Mouse (Mus musculus): ENCODE results near the gene Pcsk5. TPM values are rescaled to one million over a fixed set of nuclear protein-coding genes. Genes with fewer than 3 reads are reported as not detected.

The Pcsk5 gene
- polyA plus RNA-seq, 2 experiments: 17.4 to 21.7 TPM

DNA sequence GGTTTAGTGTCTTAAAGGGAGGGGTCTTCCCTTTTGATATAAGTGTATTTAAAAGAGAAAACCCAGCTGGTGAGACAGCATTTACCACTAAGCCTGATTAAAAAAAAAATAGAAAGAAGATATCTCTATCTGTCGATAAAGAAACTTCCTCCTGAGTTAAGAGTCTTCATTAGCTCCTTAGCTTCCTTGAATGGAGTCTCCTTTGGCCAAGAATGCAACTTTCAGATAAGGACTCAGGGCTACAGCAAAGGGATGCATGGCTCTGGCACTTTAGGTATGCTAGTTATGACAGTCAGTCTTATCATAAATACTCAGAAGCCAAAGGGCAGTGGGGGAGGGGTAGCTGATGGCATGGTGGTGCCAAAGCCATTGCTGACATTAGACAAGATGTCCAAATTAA, 2.4 kb upstream of the Pcsk5 start:
- Histone ChIP-seq H3K27ac (replicated peaks; ENCODE audit: low read depth, low read length) (no peak overlapping the region), H3K27me3 (ENCODE audit: control insufficient read depth, insufficient read depth, low read length) (no peaks in the 10 kb centered on the region), H3K4me1 (ENCODE audit: control insufficient read depth, insufficient read depth, low read length) (peaks cover 15% of the 10 kb centered on the region), H3K4me2 (replicated peaks; ENCODE audit: low read depth, low read length, severe bottlenecking) (no peak overlapping the region), H3K36me3 (ENCODE audit: control insufficient read depth, insufficient read depth, low read length) (no peaks in the 10 kb centered on the region), H3K9ac (ENCODE audit: low read depth, low read length, severe bottlenecking) (no peak overlapping the region), H3K9me3 (ENCODE audit: control insufficient read depth, low read length) (no peaks in the 10 kb centered on the region), H3K4me3 (replicated peaks; ENCODE audit: low read length) (no peak overlapping the region)
- no peak for TF ChIP-seq POLR2A (IDR thresholded peaks at IDR 0.05; ENCODE audit: borderline replicate concordance, extremely low read depth, insufficient read depth, insufficient read length)
- DNase-seq (ENCODE audit: low spot score) (no peak), ATAC-seq (ENCODE audit: low FRiP score, low read depth) (no peak)
- 79% methylated on average over 1 of the region's 1 CpGs for WGBS

DNA sequence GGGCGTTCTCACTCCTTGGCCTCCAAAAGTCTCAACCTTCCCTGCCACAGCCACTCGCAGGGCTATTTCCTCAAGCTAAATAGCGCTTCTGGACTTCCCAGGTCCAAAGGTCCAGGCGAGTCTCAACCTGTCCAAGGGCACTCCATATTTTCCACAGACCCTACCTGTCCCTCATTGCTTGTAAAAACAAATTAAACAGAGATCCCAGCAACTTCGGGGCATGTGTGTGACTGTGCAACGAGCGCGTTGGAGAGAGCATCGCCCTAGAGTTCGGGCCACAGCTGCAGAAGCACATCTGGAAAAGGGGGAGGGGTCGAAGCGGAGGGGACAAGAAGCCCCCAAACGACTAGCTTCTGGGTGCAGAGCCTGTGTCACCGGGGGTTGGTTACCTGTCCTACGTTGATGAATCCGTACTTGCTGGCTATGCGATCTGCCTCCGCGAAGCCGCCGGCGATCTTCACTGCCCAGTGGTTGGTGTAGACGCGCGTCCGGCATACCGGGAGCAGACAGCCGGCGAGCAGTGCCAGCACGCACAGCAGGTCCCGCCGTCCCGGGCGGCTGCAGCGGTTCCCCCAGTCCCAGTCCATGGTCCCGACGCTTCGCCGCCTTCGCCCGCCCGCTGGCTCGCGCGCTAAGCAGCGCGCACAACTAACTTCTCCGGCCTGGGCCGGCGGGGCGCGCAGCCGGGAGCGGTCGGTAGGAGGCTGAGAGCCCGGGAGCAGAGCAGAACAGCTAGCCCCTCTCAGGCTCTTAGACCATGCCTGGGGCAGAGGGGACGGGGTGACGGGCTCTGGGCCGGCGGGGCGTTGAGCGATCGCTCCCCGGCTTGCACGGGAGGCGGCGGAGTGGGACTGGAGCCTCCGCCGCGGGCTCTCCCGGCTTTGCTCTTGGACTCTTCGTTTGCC, 614 bp downstream of the Pcsk5 start:
- Histone ChIP-seq H3K27ac (replicated peaks; ENCODE audit: low read depth, low read length) (peak overlapping the region; percentile 87), H3K9me3 (ENCODE audit: control insufficient read depth, low read length) (no peaks in the 10 kb centered on the region), H3K4me1 (ENCODE audit: control insufficient read depth, insufficient read depth, low read length) (peaks cover 21% of the 10 kb centered on the region), H3K27me3 (ENCODE audit: control insufficient read depth, insufficient read depth, low read length) (no peaks in the 10 kb centered on the region), H3K4me3 (replicated peaks; ENCODE audit: low read length) (peak overlapping the region; percentile 78), H3K4me2 (replicated peaks; ENCODE audit: low read depth, low read length, severe bottlenecking) (peak overlapping the region; percentile 88), H3K9ac (ENCODE audit: low read depth, low read length, severe bottlenecking) (peak overlapping the region; percentile 86), H3K36me3 (ENCODE audit: control insufficient read depth, insufficient read depth, low read length) (no peaks in the 10 kb centered on the region)
- under 1% methylated on average over 54 of the region's 72 CpGs for WGBS
- no peak for TF ChIP-seq POLR2A (IDR thresholded peaks at IDR 0.05; ENCODE audit: borderline replicate concordance, extremely low read depth, insufficient read depth, insufficient read length)
- DNase-seq (ENCODE audit: low spot score): peak; percentile 30
- ATAC-seq (ENCODE audit: low FRiP score, low read depth): peak; percentile 85

DNA sequence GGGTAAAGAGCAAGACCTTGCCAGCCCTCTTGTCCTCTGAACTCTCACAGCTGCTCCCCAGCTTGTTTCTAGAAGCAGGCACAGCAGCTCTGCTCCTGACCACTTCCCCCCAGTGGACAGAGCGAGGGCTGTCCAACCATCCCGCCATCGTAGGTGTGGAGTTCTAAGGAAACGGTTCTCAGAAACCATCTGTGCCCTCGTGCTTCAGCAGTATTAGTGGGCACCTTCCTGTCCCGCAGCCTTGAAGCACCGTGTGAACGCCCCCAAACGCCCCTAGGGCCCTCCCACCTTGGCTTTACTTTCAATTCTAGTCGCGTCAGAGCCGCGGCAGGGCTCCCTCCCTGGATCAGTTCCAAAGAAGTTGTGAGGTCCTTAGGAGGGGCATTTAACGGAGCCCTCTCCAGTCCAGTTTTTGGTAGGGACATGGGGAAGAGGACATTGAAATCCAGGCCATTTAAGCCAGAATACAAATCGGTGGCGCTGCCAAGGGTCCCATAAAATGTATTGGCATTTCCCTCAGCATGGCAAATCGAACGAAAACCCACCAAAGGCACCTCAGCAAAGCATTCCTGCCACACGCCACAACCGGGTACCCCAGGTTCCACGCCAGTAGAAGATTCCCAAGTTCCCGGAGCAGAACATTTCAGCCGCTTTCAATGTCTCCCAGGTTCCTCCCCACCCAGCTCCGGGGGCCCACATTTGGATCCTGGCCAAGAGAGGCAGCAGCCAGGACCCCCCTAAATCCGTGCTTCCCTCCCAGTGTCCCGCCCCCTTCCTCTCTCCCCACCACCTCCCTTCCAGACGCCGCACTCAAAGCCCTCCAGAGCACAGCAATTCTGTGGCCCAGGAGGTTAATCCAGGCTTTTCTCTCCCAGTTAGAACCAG, 1.5 kb downstream of the Pcsk5 start:
- no peaks in the 10 kb centered on the region for H3K9me3 ChIP-seq (ENCODE audit: control insufficient read depth, low read length)
- under 1% methylated on average over 28 of the region's 28 CpGs for WGBS

DNA sequence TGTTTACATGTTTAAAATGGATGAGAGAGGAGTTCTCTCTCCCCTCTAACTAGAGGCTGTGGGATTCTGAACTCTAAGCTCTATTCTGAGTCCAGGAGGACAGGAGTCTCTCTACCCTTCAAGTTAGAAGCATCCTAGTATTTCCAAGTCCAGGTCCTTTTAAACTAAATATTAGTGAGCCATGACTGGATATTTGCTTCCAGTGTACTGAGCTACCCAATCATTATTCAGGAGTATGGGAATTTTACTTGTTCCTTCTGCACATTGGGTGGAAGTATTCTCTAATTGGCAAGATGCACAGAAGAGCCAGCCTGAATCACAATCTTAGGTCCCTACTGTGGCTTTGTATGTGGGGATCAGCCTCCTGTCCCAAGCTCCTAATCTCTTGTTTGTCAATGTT, 2.5 kb downstream of the Pcsk5 start:
- Histone ChIP-seq H3K4me1 (ENCODE audit: control insufficient read depth, insufficient read depth, low read length) (peaks cover 25% of the 10 kb centered on the region), H3K27ac (replicated peaks; ENCODE audit: low read depth, low read length) (no peak overlapping the region), H3K9ac (ENCODE audit: low read depth, low read length, severe bottlenecking) (no peak overlapping the region), H3K9me3 (ENCODE audit: control insufficient read depth, low read length) (no peaks in the 10 kb centered on the region), H3K27me3 (ENCODE audit: control insufficient read depth, insufficient read depth, low read length) (no peaks in the 10 kb centered on the region), H3K36me3 (ENCODE audit: control insufficient read depth, insufficient read depth, low read length) (no peaks in the 10 kb centered on the region), H3K4me2 (replicated peaks; ENCODE audit: low read depth, low read length, severe bottlenecking) (peak overlapping the region; percentile 88), H3K4me3 (replicated peaks; ENCODE audit: low read length) (peak overlapping the region; percentile 78; the same call in 1 of the 2 replicates)
- no peak for DNase-seq (ENCODE audit: low spot score)
- TF ChIP-seq POLR2A (IDR thresholded peaks at IDR 0.05; ENCODE audit: borderline replicate concordance, extremely low read depth, insufficient read depth, insufficient read length): no peak
- ATAC-seq (ENCODE audit: low FRiP score, low read depth): no peak

More for the DNA sequence above, 1.5 kb downstream of the Pcsk5 start:
- peak overlapping the region; percentile 86 for H3K9ac ChIP-seq (ENCODE audit: low read depth, low read length, severe bottlenecking)
- H3K4me3 ChIP-seq (replicated peaks; ENCODE audit: low read length): peak overlapping the region; percentile 78
- H3K4me1 ChIP-seq (ENCODE audit: control insufficient read depth, insufficient read depth, low read length): peaks cover 25% of the 10 kb centered on the region
- ATAC-seq (ENCODE audit: low FRiP score, low read depth) (0 out of 2 replicates have a peak, but pooled peaks have one; percentile 1), DNase-seq (ENCODE audit: low spot score) (peak; percentile 53)
- no peaks in the 10 kb centered on the region for H3K27me3 ChIP-seq (ENCODE audit: control insufficient read depth, insufficient read depth, low read length)
- TF ChIP-seq POLR2A (IDR thresholded peaks at IDR 0.05; ENCODE audit: borderline replicate concordance, extremely low read depth, insufficient read depth, insufficient read length): 0 out of 2 replicates have a peak, but pooled peaks have one; percentile 5
- no peaks in the 10 kb centered on the region for H3K36me3 ChIP-seq (ENCODE audit: control insufficient read depth, insufficient read depth, low read length)
- 0 out of 2 replicates have a peak overlapping the region, but pooled peaks have one; percentile 43 for H3K27ac ChIP-seq (replicated peaks; ENCODE audit: low read depth, low read length)
- H3K4me2 ChIP-seq (replicated peaks; ENCODE audit: low read depth, low read length, severe bottlenecking): peak overlapping the region; percentile 88

DNA sequence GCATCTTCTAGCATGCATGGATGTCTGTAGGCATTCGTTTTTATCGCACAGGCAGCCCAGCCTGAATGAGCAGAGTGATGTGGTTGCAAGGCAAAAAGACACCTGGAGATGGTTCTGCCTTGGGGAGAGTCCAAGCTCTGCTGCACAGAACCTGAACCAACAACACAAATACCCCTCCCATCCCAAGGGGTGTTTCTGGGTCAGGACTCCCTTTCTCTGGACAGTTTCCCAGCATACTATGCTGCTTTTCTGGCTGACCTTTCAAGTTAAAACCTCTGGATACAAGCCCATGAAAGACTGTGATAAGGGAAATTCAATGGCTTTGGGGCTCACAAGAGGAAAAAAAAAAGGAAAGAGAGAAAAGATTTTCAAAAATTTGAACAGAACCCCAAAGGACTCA, 6.1 kb downstream of the Pcsk5 start:
- Histone ChIP-seq H3K4me2 (replicated peaks; ENCODE audit: low read depth, low read length, severe bottlenecking) (no peak overlapping the region), H3K36me3 (ENCODE audit: control insufficient read depth, insufficient read depth, low read length) (no peaks in the 10 kb centered on the region), H3K4me3 (replicated peaks; ENCODE audit: low read length) (no peak overlapping the region), H3K27me3 (ENCODE audit: control insufficient read depth, insufficient read depth, low read length) (no peaks in the 10 kb centered on the region), H3K4me1 (ENCODE audit: control insufficient read depth, insufficient read depth, low read length) (peaks cover 22% of the 10 kb centered on the region), H3K9ac (ENCODE audit: low read depth, low read length, severe bottlenecking) (no peak overlapping the region), H3K27ac (replicated peaks; ENCODE audit: low read depth, low read length) (no peak overlapping the region), H3K9me3 (ENCODE audit: control insufficient read depth, low read length) (no peaks in the 10 kb centered on the region)
- DNase-seq (ENCODE audit: low spot score) (peak; percentile 33), ATAC-seq (ENCODE audit: low FRiP score, low read depth) (no peak)
- TF ChIP-seq POLR2A (IDR thresholded peaks at IDR 0.05; ENCODE audit: borderline replicate concordance, extremely low read depth, insufficient read depth, insufficient read length): no peak
- WGBS: 87% methylated on average over 2 of the region's 2 CpGs
